Mouse (Mus musculus) layer of hippocampus, postnatal 25 days (tissue): ENCODE measurements around the gene Gm3435. TPM values are rescaled to one million over a fixed set of nuclear protein-coding genes. Genes with fewer than 3 reads are reported as not detected.
"Not testable (repeated sequence)": the region's sequence is repeated elsewhere in the genome, so short reads cannot be mapped to it uniquely, and the experiment has no call there.

Experiments used
- DNase-seq, 2 experiments: peaks; one replicate each; pipeline ENCODE4 v3.0.0; 2022; ENCODE audit warnings: mixed read lengths in 2 of 2, low spot score in 1 of 2; ENCODE audit errors: extremely low spot score in 1 of 2
- total RNA-seq, 2 experiments: library from RNA; stranded (reverse); gene quantifications; 2 replicates each; pipeline ENCODE4 v1.2.3; 2021

Gene Gm3435
- 1 to 10 TPM; 2.1 to 3.8 TPM for total RNA-seq

GRCm38 (mm10) chr17:15009706-15010413 lies at the start of gene Gm3435:
Gene Gm3435, plus strand, starts transcription at chr17:15010176.
- not testable (repeated sequence) for DNase-seq

GRCm38 (mm10) chr17:14960520-14960919 lies 49.5 kb upstream of the Gm3435 start:
- no peak for DNase-seq

GRCm38 (mm10) chr17:14960951-14961556 lies 48.9 kb upstream of the Gm3435 start, which contains the start of gene Phf10:
Gene Phf10, minus strand, starts transcription at chr17:14961273.
- DNase-seq = not testable (repeated sequence)

- DNase-seq = not testable (repeated sequence)
These were observed 48.3 kb upstream of the Gm3435 start for GRCm38 (mm10) chr17:14961557-14962154.

- not testable (repeated sequence) for DNase-seq
These were observed 41.5 kb upstream of the Gm3435 start for GRCm38 (mm10) chr17:14968373-14968913.

GRCm38 (mm10) chr17:14977718-14978361 lies 32.1 kb upstream of the Gm3435 start:
- not testable (repeated sequence) for DNase-seq

GRCm38 (mm10) chr17:14978362-14979038 lies 31.5 kb upstream of the Gm3435 start, which contains the start of the genes 9030025P20Rik and Gm3417:
Gene 9030025P20Rik, plus strand, starts transcription at chr17:14978468.
Gene Gm3417, minus strand, starts transcription at chr17:14978790.
- DNase-seq = not testable (repeated sequence)

GRCm38 (mm10) chr17:14990116-14990702 lies 19.8 kb upstream of the Gm3435 start:
- DNase-seq = peak; percentile 4 to 5

GRCm38 (mm10) chr17:14992522-14993138 lies 17.3 kb upstream of the Gm3435 start:
- not testable (repeated sequence) for DNase-seq

- not testable (repeated sequence) for DNase-seq
These were observed 16.7 kb upstream of the Gm3435 start for GRCm38 (mm10) chr17:14993139-14993832.

GRCm38 (mm10) chr17:14994140-14994539 lies 15.8 kb upstream of the Gm3435 start:
- not testable (repeated sequence) for DNase-seq

- not testable (repeated sequence) for DNase-seq
These were observed 9.9 kb upstream of the Gm3435 start for GRCm38 (mm10) chr17:15000047-15000446.

GRCm38 (mm10) chr17:15009088-15009487 lies 888 bp upstream of the Gm3435 start:
- not testable (repeated sequence) for DNase-seq

GRCm38 (mm10) chr17:15021503-15022220 lies 11.7 kb downstream of the Gm3435 start:
- peak; percentile 2 to 10 for DNase-seq

GRCm38 (mm10) chr17:15023878-15024492 lies 14.0 kb downstream of the Gm3435 start:
- not testable (repeated sequence) for DNase-seq

GRCm38 (mm10) chr17:15024502-15025193 lies 14.7 kb downstream of the Gm3435 start:
- not testable (repeated sequence) for DNase-seq

- DNase-seq = not testable (repeated sequence)
These were observed 15.5 kb downstream of the Gm3435 start for GRCm38 (mm10) chr17:15025513-15025912.
